Mouse (Mus musculus): ENCODE measurements around the gene Hoxb3.

DNA sequence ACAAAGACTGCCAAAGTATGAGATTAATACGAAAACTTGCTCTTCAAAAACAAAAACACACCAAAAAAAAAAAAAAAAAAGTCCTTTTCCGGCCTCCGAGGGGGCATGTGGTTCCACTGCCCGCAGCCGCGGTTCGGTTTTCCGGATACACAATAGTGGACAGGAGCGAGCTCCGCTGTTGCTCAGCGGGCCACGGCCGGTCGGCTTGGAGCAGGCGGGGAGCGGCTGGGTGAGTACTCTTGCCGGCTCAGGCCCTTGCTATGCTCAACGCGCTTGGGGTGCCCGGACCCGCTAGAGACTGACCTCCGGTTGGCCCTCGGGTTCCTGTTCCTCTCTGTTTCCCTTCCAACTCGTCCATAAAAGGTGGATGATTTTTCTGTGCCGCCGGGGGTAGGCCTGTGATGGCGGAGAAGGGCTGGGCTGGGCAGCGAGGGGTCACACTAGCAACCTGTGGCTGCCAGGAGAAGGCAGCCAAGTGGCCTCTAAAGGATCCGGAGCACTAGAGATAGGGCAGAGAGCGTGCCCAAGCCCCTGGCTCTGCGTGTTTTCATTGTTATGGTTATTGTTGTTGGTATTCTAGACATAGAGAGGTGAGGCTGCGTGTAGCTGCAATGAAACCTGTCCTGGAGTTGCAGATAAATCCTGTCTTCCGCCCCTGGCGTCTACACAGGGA, 8.3 kb upstream of the Hoxb3 start:
- no peak for TF ChIP-seq POLR2A (IDR thresholded peaks at IDR 0.05; ENCODE audit: insufficient read depth, low read depth, low read length)
- no peak for TF ChIP-seq CTCF (IDR thresholded peaks at IDR 0.05; ENCODE audit: insufficient read depth, low read depth, low read length)
